Mouse (Mus musculus) 3T3-L1 (cell line): ENCODE results near the gene Grin3a.

Source experiments
- DNase-seq: peaks from one replicate; pipeline ENCODE4 v3.0.0-alpha.2; 2015; ENCODE audit warnings: low read depth, low spot score

Grin3a gene

DNA sequence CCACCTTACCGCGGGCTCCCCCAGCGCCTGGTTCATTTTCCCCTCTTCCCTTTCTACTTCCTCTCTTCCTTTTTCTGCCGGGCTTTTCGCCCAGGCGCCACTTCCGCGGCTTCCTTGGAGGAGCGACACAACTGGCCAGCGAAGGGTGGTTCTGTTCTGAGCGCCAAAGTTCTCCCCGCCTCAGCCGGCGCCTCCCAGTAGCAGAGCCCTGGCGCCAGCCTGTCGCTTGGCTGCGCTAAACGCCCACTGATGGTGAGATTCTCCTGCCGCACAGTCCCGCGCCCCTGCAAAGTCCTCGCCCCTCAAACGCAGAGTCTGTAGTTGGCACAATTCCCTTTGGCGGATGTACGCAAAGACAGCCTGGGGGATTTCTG lies at the start of gene Grin3a:
Grin3a (minus strand) TSS at position 133 of the 374 bp plus-strand sequence.
- DNase-seq, result no peak

DNA sequence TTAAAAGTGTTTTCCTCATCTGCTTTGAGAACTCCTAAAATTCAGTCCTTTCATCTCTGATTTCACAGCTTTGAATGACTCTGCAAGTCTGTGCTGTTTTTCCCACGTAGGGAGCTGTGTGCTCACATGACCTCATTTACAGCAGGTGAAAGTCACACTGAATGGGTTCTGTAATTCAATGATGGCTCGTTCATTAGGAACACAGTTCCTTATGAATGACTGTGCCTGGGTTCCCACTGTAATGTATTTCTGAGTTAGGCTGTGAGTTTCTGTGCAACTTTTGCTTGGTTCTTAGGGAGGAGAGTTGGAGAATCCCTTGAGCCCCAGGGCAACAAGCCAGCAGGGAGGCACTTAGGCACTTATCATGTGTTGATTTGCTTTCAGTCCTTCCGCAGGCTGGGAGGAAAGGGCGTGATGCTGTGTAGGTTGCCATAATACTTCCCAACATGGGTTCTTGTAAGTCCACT lies 46.3 kb upstream of the Grin3a start:
- DNase-seq, result no peak

DNA sequence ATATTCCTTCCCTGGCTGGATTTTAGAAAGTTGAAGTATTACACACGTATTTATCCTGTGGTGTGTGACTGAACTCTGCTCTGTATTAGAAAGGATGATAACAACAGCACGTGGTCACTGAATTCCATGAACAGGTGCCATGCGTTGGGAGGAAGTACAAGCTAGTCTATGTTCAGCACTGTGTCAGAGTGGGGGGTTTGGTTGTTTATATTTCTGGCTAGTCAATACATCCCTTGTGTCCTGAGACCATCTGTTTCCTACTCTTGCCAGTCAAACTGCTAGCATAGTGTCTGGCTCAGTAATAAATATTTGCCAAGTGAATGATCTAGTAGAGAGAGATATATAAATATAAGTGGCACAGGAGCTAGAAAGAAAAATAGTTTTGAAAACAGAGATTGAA lies 31.5 kb upstream of the Grin3a start:
- DNase-seq, result no peak

DNA sequence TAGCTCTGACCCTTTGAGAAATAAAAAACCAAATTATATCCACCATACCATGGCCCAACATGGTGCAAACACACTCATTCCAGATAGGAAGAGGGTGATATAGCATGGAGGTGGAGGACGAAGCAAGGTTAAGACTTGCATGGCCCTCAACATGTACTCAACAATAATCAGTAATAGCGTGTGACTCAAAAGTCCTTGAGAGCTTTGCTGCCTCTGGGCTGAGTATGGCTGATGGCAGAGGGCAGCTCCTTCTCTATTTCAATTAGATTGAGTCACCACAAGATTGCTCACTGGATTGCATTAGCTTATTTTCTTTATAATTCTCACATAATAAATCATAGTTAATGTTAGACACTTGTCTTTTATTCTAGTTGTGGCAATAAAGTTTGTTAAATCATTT lies 15.1 kb upstream of the Grin3a start:
- no peak for DNase-seq

DNA sequence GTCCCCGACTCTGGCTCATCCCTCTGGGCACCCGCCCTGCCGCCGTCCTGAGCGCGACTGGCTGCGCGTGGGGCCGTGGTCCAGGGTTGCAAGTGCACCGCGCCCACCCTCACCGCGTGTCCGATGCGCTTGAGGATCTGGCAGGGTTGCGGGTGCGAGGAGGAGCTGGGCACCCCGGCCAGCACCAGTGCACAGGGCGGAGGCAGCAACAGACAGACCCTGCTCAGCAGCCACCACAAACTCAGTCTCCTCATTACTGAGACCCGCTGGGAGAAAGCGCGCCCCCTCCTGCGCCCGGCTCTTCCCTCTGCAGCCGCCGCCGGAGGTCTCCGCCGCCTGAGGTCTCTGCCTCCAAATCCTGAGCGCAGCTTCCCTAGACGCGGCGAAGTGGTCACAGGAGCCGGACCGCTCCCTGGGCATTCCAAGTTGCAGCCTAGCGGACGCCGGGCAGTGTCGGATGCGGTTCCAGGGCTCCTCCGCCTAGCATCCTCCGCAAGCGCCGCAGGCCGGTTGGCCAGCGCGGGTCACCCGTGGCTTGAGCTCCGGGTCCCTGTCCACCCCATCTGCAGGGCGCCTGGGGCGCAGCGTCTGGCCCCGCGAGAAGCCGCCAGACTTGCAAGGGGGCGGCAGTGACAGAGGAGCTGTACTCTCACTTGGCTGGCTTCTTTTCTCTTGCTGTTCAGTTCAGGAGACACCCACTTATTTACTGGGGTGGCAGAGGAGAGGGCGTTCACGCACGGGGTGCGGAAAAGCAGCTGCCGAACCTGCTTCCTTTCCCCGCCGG lies 524 bp downstream of the Grin3a start:
- DNase-seq, result no peak

DNA sequence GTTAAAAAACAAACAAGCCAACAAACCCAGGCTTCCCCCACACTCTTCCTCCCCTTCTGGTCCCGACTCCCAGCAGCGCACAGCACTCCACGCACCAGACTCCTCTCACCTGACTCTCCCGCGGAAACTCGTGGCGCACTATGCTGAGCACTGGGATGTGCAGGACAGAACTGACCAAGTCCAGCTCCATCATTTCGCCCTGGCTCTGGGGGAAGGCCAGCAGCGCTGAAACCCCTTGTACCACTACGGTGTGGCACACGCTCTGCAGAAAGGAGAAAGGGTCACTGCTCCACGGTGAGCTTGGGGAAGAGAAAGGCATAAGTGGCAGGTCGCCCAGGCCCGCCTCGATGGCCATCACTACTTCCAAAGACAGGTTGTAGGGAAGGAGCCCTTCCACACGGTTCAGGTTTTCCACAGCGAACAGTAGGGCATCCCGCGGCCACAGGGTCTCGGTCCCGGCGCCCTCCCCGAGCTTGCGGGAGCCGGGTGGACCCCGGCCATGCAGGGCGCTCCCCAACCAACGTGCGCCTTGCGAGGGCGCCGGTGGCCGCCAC lies 1.2 kb downstream of the Grin3a start:
- no peak for DNase-seq

DNA sequence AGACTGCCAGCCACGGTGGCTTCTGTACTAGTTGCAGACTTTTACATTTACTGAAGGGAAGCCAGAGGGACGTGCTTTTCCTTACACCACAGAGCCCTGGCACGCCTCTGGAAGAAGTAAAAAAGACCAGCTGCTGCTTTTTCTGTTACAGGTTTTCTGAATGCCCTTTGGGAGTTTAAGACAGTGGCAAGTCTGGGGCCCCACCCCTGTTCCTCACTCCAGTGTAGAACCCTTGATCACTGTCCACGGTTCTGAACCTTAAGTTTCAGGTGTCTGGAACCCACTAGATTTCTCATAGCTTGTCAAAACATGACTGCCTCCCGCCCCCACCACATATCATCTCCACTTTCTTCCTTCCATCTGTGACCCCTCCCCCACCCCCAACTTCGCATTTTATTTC lies 1.8 kb downstream of the Grin3a start:
- DNase-seq, result no peak

DNA sequence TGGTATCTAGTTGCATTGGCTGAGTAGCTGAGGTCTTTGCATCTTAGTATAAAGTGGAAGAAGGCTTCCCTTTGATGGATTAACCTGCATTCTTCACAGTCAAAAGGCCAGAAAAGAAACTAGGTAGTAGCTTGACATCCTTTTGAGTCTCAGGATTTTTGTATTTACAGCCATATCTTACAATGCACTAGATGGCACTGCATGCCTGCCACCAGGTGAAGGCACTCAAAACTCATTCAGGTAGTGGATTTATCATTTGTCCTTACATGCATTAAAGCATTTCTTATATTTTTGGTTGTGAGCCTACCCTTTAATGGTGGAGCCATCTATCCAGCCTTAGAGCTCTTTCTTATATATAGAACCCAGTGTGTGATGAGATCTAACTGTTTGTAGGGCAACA lies 13.5 kb downstream of the Grin3a start:
- no peak for DNase-seq

DNA sequence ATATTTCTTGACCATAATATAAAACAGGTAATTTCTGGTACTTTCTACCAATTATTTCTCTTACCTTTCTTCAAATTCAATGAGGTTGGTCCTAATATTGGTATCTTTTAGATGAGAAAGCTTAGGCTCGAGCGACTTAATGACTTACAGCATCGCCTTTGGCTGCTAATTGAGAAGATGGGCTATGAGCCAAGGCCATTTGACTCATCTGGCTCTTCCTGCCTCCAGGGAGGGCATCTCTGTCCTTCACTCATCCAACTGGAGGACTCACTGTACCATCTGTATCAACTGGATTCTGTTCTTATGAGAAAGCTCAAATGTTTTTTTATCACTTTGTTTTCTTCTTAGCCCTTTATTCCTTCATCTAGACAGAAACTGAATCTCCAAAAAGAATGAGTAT lies 31.7 kb downstream of the Grin3a start:
- no peak for DNase-seq

DNA sequence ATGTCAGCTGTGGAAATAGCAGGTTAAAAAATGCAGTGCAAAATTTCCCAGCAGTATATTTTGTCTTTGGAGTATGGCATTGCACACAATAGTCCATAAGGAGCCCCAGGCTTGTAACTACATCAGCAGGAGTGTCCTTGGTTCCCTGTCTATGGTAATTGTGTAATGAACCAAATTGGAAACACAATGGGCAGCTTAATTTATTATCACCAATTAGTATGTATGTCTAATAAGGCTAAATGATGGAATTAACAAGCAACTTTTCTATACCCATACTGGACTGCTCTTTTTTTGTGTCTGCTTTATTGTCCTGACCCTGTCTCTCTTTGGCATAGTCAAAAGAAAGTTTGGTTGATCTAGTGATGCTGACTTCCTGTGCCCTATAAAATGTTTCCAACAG lies 38.8 kb downstream of the Grin3a start:
- no peak for DNase-seq

DNA sequence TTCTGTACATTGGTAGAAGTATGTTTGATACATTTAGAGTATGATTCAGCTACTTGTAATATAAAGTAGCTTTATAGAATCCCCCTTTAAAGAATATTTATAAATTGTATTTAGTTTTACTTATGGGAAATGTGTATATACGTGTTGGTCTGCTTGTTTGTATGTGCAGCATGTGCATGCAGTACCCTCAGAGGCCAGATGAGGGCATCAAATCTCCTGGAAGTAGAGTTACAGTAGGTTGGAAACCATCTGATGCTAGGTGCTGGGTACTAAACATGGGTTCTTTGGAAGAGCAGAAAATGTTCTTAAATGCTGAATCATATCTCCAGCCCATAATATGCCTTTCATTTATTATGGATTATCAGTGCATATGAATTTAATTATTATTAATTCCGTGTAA lies 46.2 kb downstream of the Grin3a start:
- peak; percentile 1 for DNase-seq

DNA sequence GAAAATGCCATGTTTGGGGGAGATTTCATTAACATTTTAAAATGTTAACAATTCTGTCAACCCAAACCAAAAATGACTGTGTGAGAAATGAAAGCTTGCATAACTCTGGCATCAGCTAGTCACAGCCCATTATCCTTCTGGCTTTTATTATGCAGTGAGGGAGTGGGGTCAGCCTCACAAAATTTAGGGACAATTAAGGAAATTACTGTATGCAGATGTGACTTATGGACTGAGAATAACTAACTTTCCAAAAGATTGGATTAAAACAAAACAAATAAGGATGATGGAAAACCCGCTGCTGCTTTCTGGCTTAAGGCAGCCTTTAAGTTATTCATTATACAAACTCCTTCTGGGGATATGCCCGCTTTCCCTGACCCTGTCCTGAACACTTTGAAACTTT lies 56.6 kb downstream of the Grin3a start:
- no peak for DNase-seq

DNA sequence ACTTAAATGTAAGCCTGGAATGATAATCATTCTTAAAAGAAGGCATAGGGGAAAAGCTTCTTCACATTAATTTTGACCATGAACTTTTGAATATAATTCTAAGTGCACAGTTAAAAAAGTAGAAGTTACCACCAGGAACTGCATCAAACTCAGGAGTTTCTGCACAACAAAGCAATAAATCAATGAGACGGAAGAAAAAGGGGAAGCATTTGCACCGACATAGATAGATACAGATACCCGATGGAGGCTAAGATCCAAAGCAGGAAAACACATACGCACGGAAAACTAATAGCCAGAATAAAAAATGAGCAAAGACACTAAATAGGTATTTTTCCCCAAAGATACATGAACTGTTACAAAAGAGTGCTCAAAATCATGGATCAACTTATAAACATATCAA lies 102.7 kb downstream of the Grin3a start:
- no peak for DNase-seq

DNA sequence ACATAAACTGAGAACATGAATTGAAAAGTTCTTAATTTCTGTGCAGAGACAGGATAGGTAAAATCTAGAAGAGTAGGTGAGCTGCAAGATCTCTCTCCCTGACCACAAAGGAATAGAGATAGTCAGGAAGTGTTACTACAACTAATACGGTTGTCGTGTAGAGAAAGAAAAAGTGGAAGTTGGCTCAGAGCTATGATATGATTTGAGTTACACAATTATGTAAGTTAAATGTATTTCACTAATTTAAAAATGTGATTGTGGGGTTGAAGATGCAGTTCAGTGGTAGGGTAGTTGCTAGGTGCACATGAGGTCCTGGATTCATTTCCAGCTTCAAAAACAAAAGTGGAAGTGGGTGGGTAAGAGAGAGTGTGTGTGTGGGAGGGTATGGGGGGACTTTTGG lies 103.6 kb downstream of the Grin3a start:
- DNase-seq, result no peak

DNA sequence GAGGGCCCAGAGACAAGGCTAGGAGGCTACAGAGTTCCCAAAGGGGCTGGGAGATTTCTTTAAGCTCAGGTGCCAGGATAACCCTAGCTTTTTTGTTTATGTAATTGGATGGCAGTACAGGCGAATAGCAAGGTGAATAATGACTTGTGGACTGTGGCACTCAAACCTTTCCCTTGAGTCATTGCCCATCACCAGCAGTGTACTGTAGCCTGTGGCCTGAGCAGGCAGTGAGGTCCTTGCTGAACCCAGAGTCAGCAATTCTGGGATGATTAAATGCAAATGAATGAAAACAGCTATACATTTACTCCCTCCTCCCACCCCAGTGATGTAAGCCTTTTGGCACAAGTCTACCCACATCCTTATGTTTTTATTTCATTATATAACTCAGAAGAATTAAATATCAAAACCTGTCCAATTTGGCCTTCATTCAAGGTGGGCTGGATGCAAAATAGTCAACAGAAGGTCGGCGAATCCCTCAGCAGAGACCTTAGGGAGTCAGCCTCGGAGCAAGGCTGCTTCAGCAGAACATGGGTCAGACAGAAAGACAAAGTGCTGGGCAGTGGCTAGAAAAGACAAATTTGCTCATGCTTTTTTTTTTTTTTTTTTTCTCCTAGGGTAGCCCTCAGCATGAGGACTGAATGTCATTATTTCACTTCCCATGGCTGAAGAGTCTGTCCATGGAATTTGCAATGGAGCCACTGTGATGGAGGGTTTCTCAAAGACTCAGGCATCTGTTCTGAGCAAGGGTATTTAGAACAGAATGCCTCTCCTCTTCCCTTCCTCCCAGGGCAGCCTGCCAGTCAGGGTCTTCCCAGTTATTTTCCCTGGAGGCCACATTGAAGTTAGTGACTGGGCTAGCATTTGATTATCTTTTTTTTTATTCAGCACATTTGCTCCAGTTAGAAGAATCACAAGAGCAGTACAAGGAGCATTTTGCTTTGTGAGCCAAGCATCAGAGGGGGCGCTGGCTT lies 104.5 kb downstream of the Grin3a start:
- no peak for DNase-seq

DNA sequence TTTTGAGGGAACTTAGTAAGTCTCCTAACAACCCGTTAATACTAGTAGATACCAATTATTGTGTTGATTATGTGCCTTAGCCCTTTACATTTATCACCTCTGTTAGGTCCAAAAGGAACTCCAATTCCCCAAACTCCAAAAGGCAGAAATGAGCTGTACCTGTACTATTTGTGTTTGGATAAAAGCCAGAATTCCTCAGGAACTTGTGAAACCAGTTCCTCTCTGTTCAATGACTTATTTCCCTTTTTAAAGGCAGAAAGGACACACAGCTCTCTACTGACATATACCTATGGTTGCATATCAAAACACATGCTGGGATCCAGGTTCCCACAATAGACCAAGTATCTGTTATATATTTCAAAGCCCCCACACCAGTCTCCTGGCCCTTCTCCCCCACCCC lies 106.0 kb downstream of the Grin3a start:
- DNase-seq, result no peak

DNA sequence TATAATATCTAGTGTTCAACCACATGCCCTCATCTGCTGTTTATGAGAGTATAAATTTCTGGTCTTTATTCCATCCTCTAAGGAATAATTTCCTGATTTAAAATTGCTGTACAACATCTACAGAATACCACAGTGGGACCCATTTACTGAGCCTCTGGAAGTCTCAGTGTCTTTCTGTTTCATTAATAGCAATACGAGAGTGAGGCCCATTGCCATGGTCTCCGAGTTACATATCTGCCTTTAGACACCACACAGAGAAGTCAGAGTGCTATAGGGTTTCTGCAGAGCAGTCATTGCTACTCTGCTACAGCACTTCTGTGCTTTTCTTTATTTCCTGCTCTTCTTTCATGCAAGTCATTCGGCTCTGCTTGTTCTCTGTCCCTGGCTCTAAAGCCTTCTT lies 116.2 kb downstream of the Grin3a start:
- no peak for DNase-seq

DNA sequence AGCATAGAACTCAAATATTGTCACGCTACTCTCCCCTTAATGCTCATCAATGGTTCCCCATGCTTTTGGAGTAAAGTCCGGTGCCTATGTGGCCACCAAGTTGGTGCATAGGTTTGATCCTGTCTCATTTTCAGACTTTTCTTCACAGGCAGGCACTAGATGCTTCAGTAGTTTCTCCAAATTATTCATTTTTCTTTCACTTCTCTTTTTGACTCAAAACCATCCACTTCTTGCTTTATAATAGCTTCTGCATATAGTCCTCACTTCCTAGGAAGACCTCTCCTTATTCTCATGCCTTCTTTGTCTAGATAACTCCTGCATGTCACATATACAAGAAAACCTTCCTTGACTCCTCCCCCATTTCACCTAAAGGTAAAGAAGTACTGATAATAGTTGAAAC lies 121.6 kb downstream of the Grin3a start:
- DNase-seq, result no peak

DNA sequence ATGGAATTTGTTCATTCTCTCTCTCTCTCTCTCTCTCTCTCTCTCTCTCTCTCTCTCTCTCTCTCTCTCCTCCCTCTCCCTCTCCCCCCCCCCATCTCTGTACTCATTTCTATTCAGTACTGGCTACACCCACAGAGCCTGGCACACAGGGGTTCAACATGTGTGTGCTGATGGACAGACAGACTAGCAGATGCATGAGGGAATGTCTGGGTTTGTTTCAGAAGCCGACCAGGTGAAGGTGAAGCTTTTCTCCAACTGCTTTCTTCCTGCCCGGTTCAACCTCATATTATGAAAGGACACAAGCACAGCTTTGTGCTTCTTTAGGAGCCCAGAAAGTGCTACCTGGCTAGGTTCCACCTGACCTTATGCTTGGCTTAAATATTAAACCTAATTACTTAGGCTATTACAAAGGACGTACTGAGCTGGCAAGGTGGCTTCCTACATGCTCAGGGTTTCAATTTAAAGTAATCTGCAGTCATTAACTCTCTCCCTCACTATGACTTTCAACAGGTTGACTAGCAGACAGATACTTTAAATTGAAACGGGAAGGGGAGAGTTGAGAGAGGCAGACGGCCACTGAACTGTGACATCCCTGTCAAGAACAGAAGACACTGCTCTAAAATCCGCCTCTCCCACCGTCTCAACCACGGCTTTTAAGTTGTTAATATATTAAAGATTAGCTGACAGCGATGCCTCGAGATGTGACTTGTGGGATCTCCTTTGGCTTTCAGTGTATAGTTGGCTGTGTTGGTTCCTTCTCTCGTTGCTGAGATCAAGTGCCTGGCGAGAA lies 153.9 kb downstream of the Grin3a start:
- no peak for DNase-seq

DNA sequence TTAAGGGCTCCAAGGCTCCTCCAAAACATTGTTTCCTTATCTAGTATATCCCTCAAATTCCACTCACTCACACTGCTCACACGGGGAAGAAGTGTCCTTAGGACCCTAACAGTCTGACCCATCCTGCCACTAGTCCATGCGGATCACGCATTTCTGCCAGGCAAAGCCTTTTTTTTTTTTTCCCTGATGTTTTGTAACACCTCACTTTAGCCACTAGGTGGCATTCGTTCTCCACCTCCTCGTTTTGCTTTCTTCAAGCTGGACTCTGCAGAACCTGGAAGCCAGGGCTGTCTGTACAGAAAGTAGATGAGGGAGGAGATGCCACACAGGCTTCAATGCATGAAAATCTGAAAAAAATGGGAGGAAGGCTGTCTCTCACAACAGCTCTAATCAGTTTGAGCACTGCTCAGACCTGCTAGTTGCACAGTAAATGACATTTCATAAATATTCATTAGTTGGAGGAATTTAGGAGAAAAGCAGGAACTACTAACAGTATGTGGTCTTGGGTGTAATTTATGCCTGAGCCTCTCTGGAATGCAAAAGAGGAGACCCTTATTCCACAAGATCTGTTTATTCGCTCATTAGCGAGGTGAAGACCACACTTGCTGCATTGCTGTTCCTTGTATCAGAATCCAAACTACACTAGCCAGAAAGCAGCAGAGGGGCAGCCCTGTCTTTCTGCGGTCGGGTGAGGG lies 156.8 kb downstream of the Grin3a start:
- peak; percentile 71 for DNase-seq

DNA sequence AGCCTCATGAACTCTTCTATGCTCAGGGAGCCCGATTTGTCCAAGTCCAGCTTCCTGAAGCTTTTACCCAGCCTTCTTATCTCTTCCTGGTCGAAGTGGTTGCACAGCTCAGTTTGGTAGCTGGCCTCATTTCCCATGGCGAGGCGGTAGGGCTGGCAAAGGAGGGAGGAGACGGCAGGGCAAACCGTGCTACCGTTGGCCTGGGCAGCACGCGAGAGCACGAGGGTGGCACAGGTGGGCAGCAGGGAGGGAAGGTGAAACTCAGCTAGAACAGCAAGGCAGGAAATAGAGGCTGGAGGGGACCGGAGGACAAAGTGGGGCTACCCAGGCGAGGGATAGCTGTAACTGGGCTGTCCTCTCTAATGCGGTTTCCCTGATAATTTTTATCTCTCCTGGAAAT lies 163.7 kb downstream of the Grin3a start, which contains the start of gene Ppp3r2:
Ppp3r2 (minus strand) TSS at position 213 of the 400 bp plus-strand sequence.
- no peak for DNase-seq
